Mouse (Mus musculus) Muller cell, postnatal 12 days (primary cell): ENCODE results near the gene Entpd4b.
"Not testable (repeated sequence)": the region's sequence is repeated elsewhere in the genome, so short reads cannot be mapped to it uniquely, and the experiment has no call there.

ENCODE experiments used
- DNase-seq: peaks from one replicate; pipeline ENCODE4 v3.0.0-alpha.2; 2015; ENCODE audit errors: inconsistent ontology term

Entpd4b gene

GRCm38 (mm10) chr14:69555110-69555831 lies at the start of gene Entpd4b:
Gene Entpd4b, plus strand, starts transcription at chr14:69555424.
- not testable (repeated sequence) for DNase-seq

GRCm38 (mm10) chr14:69507000-69507399 lies 48.2 kb upstream of the Entpd4b start:
- not testable (repeated sequence) for DNase-seq

- not testable (repeated sequence) for DNase-seq
Measured at GRCm38 (mm10) chr14:69512449-69512848, 42.8 kb upstream of the Entpd4b start, which contains the start of gene Gm27179. Gene Gm27179, minus strand, starts transcription at chr14:69512549.

GRCm38 (mm10) chr14:69520810-69521209 lies 34.4 kb upstream of the Entpd4b start:
- DNase-seq: not testable (repeated sequence)

- not testable (repeated sequence) for DNase-seq
Measured at GRCm38 (mm10) chr14:69523001-69523400, 32.2 kb upstream of the Entpd4b start.

GRCm38 (mm10) chr14:69526202-69526601 lies 29.0 kb upstream of the Entpd4b start:
- DNase-seq: not testable (repeated sequence)

GRCm38 (mm10) chr14:69536539-69536938 lies 18.7 kb upstream of the Entpd4b start:
- DNase-seq: not testable (repeated sequence)

GRCm38 (mm10) chr14:69540113-69540512 lies 15.1 kb upstream of the Entpd4b start:
- DNase-seq: not testable (repeated sequence)

GRCm38 (mm10) chr14:69542695-69543094 lies 12.5 kb upstream of the Entpd4b start:
- not testable (repeated sequence) for DNase-seq

GRCm38 (mm10) chr14:69544033-69544432 lies 11.2 kb upstream of the Entpd4b start:
- not testable (repeated sequence) for DNase-seq

GRCm38 (mm10) chr14:69545052-69545451 lies 10.2 kb upstream of the Entpd4b start:
- not testable (repeated sequence) for DNase-seq

- DNase-seq: not testable (repeated sequence)
Measured at GRCm38 (mm10) chr14:69547310-69547709, 7.9 kb upstream of the Entpd4b start.

- not testable (repeated sequence) for DNase-seq
Measured at GRCm38 (mm10) chr14:69556820-69557219, 1.6 kb downstream of the Entpd4b start.

GRCm38 (mm10) chr14:69557550-69557949 lies 2.3 kb downstream of the Entpd4b start:
- DNase-seq: not testable (repeated sequence)
